Mouse (Mus musculus) urinary bladder, adult 18-20 months (tissue): ENCODE results near the gene Hoxb3.
A peak's percentile ranks its signal among the peaks of the same experiment; 100 is the strongest.

Source experiments
- DNase-seq, 2 experiments: peaks; one replicate each; pipeline ENCODE4 v3.0.0; 2022; ENCODE audit warnings: low spot score in 2 of 2, mixed read lengths in 2 of 2

Gene Hoxb3

GRCm38 (mm10) chr11:96302381-96303150, 20.6 kb upstream of the Hoxb3 start:
- no peak for DNase-seq

GRCm38 (mm10) chr11:96303151-96304099, 19.7 kb upstream of the Hoxb3 start, which contains the start of gene Hoxb5:
TSS of gene Hoxb5 (plus strand) at chr11:96303336.
- no peak for DNase-seq

- DNase-seq = peak in 1 of 2 experiments; percentile 25
Observed at GRCm38 (mm10) chr11:96304381-96305195, 18.5 kb upstream of the Hoxb3 start.

- no peak for DNase-seq
Observed at GRCm38 (mm10) chr11:96305505-96306182, 17.5 kb upstream of the Hoxb3 start.

- DNase-seq = peak in 1 of 2 experiments; percentile 25
Observed at GRCm38 (mm10) chr11:96306183-96306907, 16.8 kb upstream of the Hoxb3 start.

- DNase-seq = no peak
Observed at GRCm38 (mm10) chr11:96306908-96307269, 16.2 kb upstream of the Hoxb3 start.

GRCm38 (mm10) chr11:96308763-96309162, 14.4 kb upstream of the Hoxb3 start:
- DNase-seq = peak in 1 of 2 experiments; percentile 4

GRCm38 (mm10) chr11:96309288-96309687, 13.8 kb upstream of the Hoxb3 start:
- DNase-seq = peak in 1 of 2 experiments; percentile 13

GRCm38 (mm10) chr11:96310183-96310938, 12.8 kb upstream of the Hoxb3 start:
- peak in 1 of 2 experiments; percentile 17 for DNase-seq

- peak in 1 of 2 experiments; percentile 41 for DNase-seq
Observed at GRCm38 (mm10) chr11:96311097-96311496, 12.0 kb upstream of the Hoxb3 start.

- peak; percentile 56 to 58 for DNase-seq
Observed at GRCm38 (mm10) chr11:96311520-96312417, 11.4 kb upstream of the Hoxb3 start.

GRCm38 (mm10) chr11:96313134-96313533, 10.0 kb upstream of the Hoxb3 start:
- no peak for DNase-seq

- DNase-seq = peak in 1 of 2 experiments; percentile 23
Observed at GRCm38 (mm10) chr11:96313806-96314428, 9.2 kb upstream of the Hoxb3 start.

- DNase-seq = peak in 1 of 2 experiments; percentile 53
Observed at GRCm38 (mm10) chr11:96314671-96315343, 8.3 kb upstream of the Hoxb3 start.

- DNase-seq = peak in 1 of 2 experiments; percentile 52
Observed at GRCm38 (mm10) chr11:96315344-96315681, 7.8 kb upstream of the Hoxb3 start.

- peak in 1 of 2 experiments; percentile 9 for DNase-seq
Observed at GRCm38 (mm10) chr11:96316696-96317607, 6.2 kb upstream of the Hoxb3 start.
